Mouse (Mus musculus) frontal cortex, postnatal 14 days (tissue): Measurements from ENCODE around the gene Prima1.
A peak's percentile ranks its signal among the peaks of the same experiment; 100 is the strongest.

Experiments used
- DNase-seq, 2 experiments: peaks; one replicate each; pipeline ENCODE4 v3.0.0; 2022; ENCODE audit warnings: low spot score in 2 of 2

Gene Prima1

DNA sequence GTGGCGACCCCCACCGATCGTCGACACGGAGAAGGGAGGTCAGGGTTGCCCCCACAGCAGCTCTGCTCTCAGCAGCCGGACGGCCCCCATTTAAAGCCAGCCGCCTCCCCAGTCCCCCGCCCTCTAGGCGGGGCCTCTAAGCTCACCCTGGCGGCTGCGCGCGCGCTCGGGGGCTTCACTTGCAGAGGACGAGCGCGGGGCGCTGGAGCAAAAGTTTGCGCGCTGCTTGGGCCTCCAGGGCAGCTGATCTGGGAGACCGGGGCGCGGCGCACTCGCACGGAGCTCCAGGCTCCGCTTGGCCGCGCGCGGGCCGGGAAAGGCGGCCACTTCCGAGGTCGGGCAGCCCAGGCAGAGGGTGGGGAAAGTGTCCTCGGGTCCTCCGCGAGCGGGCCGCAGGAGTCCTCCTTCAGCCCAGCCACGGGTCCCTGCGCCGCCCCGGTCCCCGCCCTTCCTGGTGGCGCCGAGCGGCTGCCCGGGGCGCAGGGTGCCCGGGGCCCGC, at the start of gene Prima1:
Gene Prima1, minus strand, starts transcription at position 68 of the 499 bp plus-strand sequence.
- DNase-seq, result peak; percentile 24 to 32

DNA sequence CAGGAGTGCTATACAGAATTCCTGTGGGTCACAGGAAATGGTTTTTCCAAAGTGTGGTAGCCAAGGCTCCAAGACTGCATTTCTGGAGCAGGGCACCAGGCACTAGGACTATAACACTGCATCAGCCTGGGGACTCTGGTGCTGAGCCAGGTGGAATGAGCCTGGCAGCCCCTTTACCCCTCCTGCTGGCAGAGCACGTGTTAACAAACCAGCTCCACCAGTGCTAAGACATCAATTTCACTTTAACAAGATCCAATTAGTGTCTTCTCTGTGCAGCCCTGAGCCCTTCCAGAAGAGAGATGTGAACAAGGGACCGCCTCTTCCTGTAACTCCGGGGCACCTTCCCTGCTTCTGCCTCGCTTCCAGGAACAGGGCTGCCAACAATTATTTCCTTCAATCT, 45.3 kb upstream of the Prima1 start:
- DNase-seq, result no peak

DNA sequence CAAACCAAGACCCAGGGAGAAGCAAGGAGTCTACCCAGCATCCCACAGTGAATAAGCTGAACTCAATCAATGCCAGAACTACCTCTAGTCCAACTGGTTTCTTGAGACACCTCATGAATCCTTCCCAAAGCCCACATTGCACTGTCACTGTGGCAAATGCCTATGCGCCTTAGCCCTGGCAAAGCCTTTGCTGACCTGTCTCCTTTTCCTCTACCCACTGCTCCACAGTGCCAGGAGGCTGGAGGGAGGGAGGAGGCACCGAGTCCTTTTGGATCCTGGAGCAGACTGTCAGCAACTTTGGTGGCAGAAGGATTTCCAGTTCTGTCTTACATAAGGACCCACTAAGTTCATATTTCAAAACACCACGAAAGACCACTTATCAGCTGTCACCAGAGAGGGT, 41.5 kb upstream of the Prima1 start:
- no peak for DNase-seq

DNA sequence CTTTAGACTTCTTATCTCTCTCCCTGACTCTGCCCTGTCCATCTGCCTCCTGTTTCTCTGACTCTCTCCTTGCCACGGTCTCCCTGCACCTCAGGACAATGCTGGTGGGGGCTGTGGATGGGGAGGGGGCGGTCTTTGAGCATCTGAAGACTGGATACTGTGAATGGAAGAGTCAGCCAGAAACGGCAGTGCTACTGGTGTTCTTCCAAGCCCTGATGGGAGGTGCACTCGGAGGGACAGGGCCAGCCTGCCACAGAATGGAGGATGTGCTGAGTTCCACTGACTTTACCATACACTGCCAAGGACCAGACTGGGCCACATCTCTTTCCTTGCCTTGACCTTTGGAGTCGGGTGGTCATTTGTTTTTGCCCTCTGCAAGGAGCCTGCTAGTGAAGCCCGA, 41.0 kb upstream of the Prima1 start:
- no peak for DNase-seq

DNA sequence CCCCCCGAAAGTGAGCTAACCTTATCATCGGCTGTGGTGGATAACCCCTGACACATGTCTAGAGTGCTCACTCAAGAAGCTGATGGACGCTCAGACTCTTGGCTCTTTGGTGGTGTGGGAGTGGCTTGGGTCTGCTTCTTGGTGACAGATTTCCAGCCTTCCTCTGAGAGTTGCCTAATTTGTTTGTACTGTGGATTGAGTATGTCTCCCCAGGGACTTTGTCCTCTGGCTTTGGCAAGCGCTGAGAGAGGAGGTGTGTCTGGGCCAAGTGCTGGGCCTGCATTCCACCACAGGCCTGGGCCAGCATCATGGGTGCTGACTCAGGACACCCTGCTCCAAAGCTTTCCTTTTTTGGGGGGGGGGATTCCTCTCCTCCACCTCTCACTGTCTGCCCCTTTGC, 40.0 kb upstream of the Prima1 start:
- no peak for DNase-seq

DNA sequence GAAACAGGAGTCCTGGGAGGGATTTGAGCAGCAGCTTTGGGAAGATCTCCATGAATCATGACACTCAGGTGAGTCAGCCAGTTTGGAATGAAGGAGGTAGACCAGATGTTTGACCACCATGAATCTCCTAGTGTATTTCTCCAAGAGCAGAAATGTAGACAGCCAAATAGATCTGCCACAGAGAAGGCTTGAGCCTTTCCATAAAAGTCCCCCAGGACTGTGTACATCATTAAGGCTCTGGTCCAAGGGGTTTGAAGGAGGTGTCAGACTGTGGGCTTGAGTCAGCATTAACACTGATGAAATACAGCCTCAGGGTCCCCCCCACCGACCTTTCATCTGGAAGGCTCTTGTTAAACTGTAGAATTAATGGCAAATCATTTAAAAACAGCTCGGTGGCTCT, 39.5 kb upstream of the Prima1 start:
- no peak for DNase-seq

DNA sequence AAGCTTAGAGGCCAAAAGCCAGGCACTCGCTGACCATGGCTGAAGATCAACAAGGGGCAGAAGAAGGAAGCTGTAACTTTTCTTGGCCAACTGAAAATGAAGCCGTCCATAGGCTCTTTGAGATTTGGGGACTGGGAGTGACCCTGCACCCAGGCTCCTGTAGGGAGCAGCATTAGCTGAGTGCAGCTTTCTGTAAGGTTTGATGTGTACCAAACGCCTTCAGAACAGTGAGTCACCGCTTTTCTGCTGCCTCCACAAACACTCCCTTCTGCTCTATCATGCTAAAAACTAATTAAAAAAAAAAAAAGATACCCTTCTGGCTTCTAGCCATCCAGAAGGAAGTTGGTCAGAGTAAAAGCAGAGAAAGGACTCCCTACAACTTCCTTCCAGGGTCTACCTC, 34.5 kb upstream of the Prima1 start:
- peak in 1 of 2 experiments; percentile 9 for DNase-seq

DNA sequence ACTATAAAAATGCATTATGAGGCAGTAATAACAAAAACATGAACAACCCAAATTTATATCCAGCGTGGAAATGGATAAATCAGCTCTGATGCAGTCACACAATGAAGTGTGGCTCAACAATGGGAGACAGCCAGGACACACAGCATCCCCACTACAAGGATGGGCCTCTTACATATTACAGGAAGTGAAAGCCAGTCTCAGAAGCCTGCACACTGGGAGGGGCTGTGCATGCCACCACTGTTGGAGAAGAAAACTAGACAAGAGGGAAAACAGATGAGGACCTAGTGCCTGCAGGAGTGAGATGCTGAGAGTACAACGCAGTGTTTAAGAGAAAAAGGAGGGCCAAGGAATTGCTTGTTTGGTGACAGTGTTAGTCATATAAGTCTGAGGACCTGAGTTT, 31.8 kb upstream of the Prima1 start:
- no peak for DNase-seq

DNA sequence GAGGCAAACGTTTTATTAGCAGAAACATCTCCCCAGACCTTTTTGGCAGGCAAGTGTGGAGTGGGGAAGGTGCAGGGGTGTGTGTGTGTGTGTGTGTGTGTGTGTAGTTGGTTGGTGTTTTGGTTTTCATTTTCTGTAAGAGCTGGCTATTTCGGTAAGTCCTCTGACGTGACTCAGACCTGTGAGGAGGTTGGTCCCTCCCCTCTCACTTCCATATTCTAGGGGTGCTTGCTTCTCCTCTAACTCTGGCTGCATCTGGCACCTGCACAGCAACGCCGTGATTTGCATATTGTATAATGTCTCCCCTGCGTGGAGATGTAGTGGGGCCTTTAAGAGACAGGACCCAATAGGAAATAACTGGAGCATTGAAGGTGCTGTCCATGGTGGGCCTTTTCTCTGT, 31.1 kb upstream of the Prima1 start:
- no peak for DNase-seq

DNA sequence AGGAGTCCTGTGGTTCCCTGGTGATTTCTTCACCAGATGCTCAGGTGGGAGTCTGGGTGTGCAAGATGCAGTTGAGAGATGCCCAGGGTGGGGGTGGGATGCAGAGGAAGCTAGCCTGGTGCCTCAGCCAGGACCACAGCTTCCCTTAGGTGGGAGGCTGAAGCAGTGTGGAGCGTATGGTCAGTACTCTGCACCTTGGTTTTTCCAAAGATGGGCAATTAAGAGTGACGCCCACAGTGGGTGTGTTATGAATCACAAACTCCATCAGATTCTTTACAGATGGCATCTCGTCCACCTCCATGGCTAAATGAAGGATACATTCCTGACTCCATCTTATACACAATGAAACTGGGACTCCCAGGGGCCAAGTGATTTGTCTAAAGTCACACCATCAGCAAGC, 30.2 kb upstream of the Prima1 start:
- DNase-seq, result no peak

DNA sequence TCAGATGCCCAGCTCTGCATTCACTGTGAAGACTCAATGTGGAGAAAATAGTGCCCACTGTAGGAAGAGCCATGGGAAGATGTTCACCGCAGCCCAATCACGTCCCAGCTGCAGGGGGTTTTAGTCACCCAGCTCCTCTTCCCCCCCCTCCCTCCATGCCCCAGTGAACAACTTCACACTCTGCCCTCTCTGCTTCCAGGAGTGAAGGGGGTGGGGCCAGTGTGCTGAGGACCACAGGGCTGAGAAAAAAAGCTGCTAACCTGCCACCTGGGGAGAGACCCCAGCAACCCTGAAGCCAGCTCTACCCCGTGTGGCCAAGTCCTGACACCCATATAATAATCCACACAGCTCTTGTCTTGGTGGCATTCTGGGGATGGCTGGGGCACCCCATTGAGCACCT, 24.7 kb upstream of the Prima1 start:
- no peak for DNase-seq

DNA sequence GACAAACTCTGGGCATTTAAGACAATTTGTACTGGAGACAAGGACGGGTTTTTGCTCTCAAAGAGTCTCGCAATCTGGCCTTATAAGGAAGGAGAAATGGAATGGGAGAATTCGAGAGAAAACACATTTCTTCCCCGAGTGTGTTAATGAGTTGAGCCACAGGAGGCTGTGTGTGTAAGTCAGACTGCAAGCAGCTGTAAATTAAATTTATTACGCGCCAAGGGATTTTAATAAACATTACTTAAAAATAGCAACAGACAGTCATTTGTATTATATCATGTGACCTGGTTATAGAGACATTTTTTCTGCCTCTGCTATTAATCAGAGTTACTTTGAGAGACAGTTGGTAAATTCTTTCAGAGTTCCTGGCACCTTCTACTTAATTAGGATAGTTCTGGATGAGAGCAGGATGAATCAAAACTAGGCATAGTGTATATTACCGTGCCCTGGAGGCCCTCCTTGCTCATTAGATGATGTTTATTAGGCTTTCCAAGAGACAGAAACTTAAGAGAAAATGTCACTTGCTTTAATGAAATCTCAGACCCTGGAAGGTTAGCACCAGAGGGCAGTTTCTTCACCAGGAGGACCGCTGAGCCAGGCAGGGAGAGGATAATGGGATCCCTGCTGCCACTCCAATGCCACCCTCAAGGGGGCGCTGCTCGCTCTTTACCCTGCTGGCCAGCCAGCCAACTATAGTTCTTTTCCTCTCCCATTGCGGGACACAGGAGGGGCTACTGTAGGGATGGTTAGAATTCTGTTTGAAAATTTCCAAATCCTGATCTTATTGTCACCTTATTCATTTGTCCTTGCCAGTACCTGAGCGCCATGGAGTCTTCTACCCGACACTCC, 20.3 kb upstream of the Prima1 start:
- no peak for DNase-seq

DNA sequence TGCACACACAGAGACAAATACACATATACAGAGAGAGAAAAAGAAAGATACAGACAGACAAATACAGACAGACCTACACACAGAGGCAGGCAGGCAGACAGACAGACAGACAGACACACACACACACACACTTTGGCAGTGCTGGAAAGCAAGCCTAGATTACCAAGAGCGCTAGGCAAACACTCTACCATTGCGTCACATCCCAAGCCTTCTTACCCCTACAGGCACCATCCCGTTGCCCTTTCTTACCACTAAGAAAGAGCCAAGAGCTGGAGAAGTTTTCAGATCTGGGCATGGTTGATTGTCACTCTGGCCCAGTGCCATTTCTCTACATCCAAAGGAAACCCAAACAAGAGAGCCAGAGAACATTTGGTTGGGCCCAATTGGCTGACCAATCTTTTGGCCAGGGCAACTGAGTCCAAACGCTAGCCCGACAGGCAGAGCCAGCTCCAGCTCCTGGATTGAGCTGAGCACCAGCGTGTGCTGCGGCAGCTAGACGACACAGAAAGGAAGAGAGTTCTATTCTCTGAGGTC, 11.0 kb upstream of the Prima1 start:
- no peak for DNase-seq

DNA sequence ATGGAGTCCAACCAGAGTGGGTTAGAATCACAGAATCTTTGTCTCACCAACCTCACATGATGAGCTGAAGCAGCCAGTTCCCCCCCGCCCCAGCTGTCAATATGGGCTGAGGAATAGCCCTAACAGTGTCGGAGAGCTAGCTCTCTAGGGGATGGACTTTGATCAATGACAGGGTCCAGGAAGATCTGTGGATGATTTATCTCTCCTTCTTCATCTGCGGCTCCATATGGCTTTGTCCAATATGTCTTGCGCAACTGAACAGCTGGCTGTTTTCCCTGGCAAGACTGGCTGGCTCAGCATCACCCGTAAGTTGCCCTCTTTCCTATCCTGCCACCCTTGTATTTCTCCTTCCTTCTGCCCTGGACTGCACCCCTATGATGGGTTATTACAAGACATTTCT, 9.2 kb upstream of the Prima1 start:
- no peak for DNase-seq

DNA sequence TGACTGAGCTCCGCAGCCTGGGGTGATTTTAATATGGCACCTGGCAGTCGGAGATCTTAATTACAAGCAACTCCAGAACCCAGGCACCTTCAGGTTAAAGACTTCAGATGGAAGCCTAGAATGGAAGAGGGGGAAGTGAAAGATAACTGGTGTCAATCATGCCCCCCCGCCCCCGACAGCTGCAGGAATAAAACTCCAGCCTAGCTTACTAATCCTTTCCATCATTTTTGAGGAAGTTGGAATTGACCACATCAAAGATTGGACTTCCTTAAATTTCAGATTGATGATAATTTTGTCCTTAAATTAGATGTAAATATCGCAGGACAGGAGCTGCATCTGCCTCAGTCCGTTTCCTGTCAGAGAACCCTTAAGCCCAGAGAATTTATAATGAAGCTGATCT, 8.4 kb upstream of the Prima1 start:
- DNase-seq, result no peak

DNA sequence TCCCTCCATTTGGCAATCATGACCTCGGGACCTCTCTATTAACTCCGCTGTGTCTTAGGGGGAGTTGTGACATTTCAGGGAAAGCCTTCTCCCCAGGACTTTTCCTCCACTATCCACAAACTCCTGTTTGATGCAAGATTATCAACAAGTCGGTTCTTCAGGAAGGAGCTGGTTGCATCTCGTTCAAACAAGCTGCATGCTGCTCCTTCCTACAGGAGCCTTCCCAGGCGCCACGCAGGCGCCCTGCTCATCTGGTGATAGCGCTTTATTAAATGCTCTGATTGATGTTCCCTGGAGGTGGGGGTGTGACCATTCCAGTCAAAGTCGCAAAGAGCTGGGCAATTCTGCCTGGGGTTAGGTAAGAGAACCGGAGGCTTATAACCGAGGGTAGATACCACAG, 1.1 kb upstream of the Prima1 start:
- DNase-seq, result no peak

DNA sequence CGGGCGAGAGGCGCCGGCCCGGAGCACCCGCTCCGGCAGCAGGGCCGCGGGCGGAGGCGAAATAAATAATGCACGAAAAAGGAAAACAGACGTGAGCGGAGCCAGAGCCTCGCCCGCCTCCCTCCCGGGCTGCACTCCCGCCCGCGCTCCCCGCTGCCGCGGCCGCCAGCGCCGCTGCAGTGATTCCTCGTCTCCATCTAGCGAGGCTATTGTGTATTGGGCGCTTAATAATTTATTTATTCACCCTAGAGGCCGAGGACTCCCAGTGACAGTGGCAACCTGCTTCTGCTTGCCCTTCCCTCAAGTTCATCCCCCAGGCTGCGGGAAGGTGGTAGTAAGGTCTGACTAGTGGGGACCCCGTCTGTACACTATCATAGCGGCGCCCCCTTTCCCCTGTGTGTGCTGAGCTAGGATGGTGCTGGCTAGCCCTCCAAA, 658 bp upstream of the Prima1 start:
- peak in 1 of 2 experiments; percentile 34 for DNase-seq

DNA sequence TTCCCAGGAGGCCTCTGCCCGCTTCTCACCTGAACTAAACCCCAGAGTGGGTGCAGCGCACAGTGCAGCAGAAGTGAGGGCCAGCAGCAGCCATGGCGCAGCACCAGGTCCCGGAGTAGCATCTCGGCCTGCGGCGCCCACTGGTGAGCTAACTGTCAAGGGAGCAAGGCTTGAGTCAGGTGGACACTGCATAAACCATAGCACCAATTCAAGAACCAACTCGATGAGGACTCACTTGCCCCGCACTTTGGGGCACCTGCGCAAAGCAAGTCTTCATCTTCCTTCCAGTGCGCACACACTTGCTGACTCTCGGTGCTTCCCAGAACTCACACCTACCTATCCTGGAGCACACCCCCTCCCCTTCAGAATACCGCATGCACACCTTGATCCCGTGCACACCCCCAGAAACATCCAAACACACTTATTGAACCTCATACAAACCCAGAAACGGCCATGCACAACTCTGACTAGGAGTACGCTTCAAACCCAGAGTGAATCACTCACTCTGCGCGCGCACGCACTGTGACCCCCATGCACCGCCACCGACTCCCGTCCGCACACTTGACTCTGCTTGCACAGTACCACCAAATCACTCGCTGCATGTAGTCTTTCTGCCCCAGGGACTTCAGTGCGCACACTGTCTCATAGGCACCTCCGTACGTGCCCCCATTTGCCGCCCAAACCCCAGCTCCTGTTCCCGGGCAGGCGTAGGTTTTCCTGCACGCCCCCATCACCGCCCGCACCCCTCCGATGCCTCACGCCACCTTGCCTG, 453 bp downstream of the Prima1 start:
- DNase-seq, result no peak

DNA sequence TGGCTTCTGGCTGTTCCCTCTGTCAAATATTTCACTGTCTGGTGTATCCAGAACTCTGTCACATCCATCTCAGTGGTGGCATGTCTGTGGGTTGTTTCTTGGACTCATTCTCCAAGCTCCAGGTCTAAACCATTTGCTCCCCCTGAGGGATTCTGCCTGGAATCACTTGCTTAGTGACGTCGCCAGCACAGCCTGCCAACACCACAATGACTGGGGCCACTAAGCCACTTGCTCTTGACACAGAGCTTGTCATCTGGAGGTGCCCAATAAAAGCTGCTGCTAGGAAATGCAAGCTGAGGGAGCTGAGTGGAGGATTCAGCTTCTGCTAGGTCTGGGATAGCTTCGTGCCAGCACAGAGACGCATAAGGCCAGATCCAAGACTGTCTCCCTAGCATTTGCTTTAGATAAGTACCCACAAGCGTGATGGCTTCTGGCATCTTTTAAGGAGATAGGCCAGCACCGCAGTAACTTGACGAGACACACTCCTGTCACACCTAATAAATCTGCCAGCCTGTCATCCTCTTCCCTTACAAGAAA, 3.0 kb downstream of the Prima1 start:
- no peak for DNase-seq

DNA sequence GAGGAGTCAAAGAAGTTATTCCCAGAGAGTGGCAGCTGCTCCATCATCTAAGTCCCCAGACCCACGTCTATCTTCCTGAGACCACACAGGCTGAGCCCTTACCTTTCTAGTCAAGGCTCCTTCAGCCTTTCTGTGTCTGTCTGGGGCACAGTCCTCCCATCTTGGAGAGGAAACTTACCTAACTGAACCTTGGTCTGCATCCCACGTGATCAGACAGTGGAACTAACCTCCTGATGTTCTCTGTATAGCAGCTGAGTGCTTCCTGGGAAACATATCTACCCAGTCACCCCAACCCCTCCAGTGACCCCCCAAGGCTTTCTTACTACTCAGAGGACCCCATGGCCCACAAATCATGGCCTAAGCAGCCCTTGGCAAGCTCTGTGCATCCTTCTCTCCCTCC, 6.1 kb downstream of the Prima1 start:
- DNase-seq, result no peak

DNA sequence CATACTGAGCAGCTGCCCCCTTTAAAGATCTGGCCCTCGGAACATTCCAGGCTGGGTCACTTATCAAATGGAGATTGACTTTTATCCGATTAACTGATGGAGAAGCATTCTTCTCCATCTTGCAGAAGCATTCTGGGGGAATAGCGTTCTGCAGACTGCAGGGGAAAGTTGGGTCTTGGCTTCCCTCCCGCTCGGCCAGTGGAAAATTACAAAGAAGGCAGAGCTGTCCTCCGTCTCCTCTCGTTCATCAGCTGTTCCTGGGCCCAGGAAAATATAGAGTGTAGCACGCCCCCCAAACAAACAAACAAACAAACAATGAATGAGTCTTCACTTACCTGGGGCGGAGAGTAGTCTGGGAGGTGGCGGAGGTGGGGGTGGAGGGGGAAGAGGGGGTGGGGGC, 6.7 kb downstream of the Prima1 start:
- no peak for DNase-seq

DNA sequence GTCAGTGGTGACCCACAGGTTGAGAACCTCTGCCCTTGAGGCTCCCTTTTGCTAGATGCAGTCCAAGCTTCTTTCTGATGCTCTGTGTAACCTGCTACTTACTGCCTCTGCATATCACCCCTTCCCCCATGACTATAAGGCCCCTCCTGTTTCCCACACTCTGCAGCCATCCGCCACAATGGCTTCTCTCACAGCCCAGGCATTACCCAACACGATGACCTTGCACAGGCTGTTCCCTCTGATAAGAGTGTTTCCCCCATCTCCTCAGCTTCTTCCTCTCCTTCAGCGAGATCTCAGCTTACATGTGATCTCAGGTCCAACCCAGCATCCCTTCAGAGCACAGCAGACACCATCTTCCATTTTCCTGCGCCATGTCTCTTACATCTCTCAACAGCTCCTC, 12.9 kb downstream of the Prima1 start:
- DNase-seq, result no peak
